Mouse (Mus musculus) hindbrain, embryonic 13.5 days (tissue): ENCODE results near the gene Gm49369. TPM values are rescaled to one million over a fixed set of nuclear protein-coding genes. Genes with fewer than 3 reads are reported as not detected.

ENCODE experiments used
- ATAC-seq: fragments of 200-750 bp; cut with Nextera tagmentation; 2 replicates; pipeline ENCODE4 v1.8.0; 2017; ENCODE audit warnings: moderate TSS enrichment; ENCODE audit not compliant: low FRiP score
- H3K27ac ChIP-seq: fragments of 300-500 bp; sonication (generic); 2 replicates; pipeline ENCODE4 v1.5.1; 2015; ENCODE audit warnings: inconsistent platforms, mild to moderate bottlenecking, moderate library complexity
- H3K27me3 ChIP-seq: fragments of 300-500 bp; sonication (generic); 2 replicates; pipeline ENCODE4 v1.6.1; 2015; ENCODE audit warnings: mild to moderate bottlenecking, inconsistent platforms
- H3K36me3 ChIP-seq: fragments of 300-500 bp; sonication (generic); 2 replicates; pipeline ENCODE4 v1.6.1; 2015; ENCODE audit warnings: mild to moderate bottlenecking, inconsistent platforms
- H3K4me1 ChIP-seq: fragments of 300-500 bp; sonication (generic); replicated peaks from 2 replicates; pipeline ENCODE4 v1.6.1; 2015; ENCODE audit warnings: inconsistent platforms
- H3K4me2 ChIP-seq: fragments of 300-500 bp; sonication (generic); 2 replicates; pipeline ENCODE4 v1.6.1; 2015; ENCODE audit warnings: inconsistent platforms, mild to moderate bottlenecking, moderate library complexity
- H3K4me3 ChIP-seq: fragments of 300-500 bp; sonication (generic); 2 replicates; pipeline ENCODE4 v1.5.1; 2015; ENCODE audit warnings: mild to moderate bottlenecking, inconsistent platforms
- H3K9ac ChIP-seq: fragments of 300-500 bp; sonication (generic); 2 replicates; pipeline ENCODE4 v1.6.1; 2015; ENCODE audit warnings: mild to moderate bottlenecking, inconsistent platforms
- H3K9me3 ChIP-seq: fragments of 300-500 bp; sonication (generic); 2 replicates; pipeline ENCODE4 v1.6.1; 2016; ENCODE audit warnings: inconsistent platforms
- WGBS: fragments of 180-500 bp; shearing (Covaris S2); methylation state at CpG from one replicate; pipeline ENCODE4 v1.1.7; 2015; 5-methylcytosine and 5-hydroxymethylcytosine counted together
- polyA plus RNA-seq: library from polyadenylated mRNA; unstranded; fragments of >200 nt; fragmentation: Nextera tagmentation; extraction: Ambion mirVana; gene quantifications from 2 replicates; pipeline ENCODE4 v1.2.1, GENCODE M21; 2015

The Gm49369 gene
- 0.36 TPM in 1 of 2 replicates, not detected in the other for polyA plus RNA-seq

DNA sequence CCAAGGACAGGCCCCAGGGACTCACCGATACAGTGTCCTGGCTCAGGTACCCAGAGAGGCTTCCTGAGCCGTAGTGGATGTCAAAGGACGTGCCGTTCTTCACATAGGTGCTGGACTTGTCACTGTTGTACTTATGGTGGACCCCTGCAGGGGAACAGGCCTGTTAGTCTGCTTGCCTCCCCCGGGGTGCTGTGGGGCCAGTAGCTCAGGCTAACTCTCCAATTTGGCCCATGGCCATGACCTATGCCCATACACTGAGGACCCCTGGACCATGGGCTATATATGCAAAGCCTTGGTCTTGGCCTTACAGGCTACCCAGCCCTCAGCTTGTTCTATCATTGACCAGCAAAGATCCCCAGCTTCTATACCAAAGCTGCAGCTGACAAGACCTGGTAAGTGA, at the start of gene Gm49369:
Gene Gm49369 (minus strand): TSS at position 101 of the 400 bp plus-strand sequence.
- no peaks in the 10 kb centered on the region for H3K9me3 ChIP-seq
- H3K27me3 ChIP-seq, result no peaks in the 10 kb centered on the region
- no peak for ATAC-seq
- peaks cover 84% of the 10 kb centered on the region for H3K36me3 ChIP-seq
- H3K4me2 ChIP-seq, result no peak within 1 kb of the TSS
- H3K9ac ChIP-seq, result no peak within 1 kb of the TSS
- peaks cover 24% of the 10 kb centered on the region for H3K4me1 ChIP-seq
- 93% methylated on average over 5 of the region's 5 CpGs for WGBS
- H3K4me3 ChIP-seq, result no peak within 1 kb of the TSS
- H3K27ac ChIP-seq, result no peak within 1 kb of the TSS

DNA sequence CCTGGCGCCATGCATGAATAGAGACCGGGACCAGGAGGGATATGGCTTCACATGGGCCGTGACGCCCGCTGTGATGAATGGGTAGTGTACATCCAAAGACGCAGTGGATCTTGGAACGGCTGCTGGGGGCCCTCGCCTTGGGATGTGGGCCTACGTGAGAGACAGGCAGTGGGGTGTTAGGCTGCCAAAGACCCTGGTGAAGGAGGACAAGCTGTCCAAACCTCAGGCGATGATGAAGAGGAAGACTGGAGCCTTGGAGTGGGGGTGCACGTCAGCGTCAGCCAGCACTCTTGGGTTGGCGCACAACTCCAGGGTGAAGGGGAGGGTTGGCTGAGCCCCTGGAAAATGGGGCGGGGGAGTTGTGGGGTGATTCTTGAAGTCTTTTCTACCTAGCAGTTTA, 48.6 kb upstream of the Gm49369 start:
- WGBS, result 86% methylated on average over 14 of the region's 14 CpGs
- H3K27ac ChIP-seq, result no peak overlapping the region; the same call in 1 of the 2 replicates
- ATAC-seq, result no peak

DNA sequence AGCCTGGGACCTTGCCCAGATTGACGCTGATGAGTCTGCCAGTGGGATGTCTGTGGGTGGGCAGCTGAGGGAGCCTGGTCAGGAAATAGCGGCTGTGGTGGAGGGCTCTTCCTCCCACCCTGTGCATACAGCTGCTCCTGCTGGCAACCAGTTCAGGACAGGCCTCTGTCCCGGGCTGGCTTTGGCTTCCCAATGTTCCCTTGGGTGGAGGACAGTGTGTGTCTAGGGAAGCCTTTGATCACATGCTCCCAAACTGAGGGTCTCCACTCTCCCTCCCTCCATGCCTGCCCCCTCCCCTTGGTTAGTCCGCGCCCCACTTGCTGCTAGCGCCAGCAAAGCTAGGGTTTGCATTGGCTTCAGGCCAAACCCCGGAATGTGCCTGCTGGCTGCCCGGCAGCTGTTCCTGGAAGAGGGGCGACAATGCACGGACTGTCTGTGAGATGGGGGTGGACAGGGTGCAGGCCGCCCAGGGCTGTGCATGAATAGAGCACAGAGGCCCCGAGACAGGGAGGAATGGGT, 47.8 kb upstream of the Gm49369 start:
- peak; percentile 82 for ATAC-seq
- H3K27ac ChIP-seq, result peak overlapping the region; percentile 55
- no peak overlapping the region for H3K4me3 ChIP-seq
- H3K9ac ChIP-seq, result no peak overlapping the region
- peak overlapping the region; percentile 25; the same call in 1 of the 2 replicates for H3K4me2 ChIP-seq
- no peaks in the 10 kb centered on the region for H3K36me3 ChIP-seq
- H3K9me3 ChIP-seq, result no peaks in the 10 kb centered on the region
- H3K27me3 ChIP-seq, result no peaks in the 10 kb centered on the region; the same call in 1 of the 2 replicates
- 43% methylated on average over 12 of the region's 12 CpGs for WGBS
- H3K4me1 ChIP-seq, result peaks cover 17% of the 10 kb centered on the region

More for the DNA sequence above, 48.6 kb upstream of the Gm49369 start:
- Histone ChIP-seq H3K27me3 (no peaks in the 10 kb centered on the region; the same call in 1 of the 2 replicates), H3K4me1 (peaks cover 17% of the 10 kb centered on the region), H3K4me2 (no peak overlapping the region), H3K9ac (no peak overlapping the region), H3K4me3 (no peak overlapping the region), H3K9me3 (no peaks in the 10 kb centered on the region), H3K36me3 (no peaks in the 10 kb centered on the region)

DNA sequence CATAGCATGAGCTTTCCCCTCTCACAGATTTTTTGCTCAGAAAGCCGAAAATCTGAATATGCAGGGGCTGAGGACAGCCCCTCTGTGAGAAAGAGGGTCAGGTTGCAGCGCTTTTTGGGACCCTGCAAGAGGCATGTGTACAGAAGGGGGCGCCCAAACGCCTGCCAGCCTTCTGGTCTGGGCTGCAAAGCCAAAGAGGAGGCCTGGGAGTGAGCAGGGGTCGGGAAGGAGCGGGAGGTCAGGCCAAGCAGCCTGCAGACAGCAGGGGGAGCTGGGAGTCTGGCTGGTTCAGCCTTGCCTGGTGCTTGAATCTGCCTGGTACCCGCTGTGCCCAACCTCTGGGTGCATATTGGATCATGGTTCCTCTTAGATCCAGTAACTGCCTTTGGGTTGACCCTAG, 45.7 kb upstream of the Gm49369 start:
- ATAC-seq, result no peak
- Histone ChIP-seq H3K9ac (no peak overlapping the region), H3K4me3 (no peak overlapping the region), H3K4me2 (no peak overlapping the region), H3K27me3 (no peaks in the 10 kb centered on the region), H3K9me3 (no peaks in the 10 kb centered on the region), H3K36me3 (no peaks in the 10 kb centered on the region), H3K27ac (no peak overlapping the region), H3K4me1 (peaks cover 17% of the 10 kb centered on the region)
- 3% methylated on average over 7 of the region's 7 CpGs for WGBS

DNA sequence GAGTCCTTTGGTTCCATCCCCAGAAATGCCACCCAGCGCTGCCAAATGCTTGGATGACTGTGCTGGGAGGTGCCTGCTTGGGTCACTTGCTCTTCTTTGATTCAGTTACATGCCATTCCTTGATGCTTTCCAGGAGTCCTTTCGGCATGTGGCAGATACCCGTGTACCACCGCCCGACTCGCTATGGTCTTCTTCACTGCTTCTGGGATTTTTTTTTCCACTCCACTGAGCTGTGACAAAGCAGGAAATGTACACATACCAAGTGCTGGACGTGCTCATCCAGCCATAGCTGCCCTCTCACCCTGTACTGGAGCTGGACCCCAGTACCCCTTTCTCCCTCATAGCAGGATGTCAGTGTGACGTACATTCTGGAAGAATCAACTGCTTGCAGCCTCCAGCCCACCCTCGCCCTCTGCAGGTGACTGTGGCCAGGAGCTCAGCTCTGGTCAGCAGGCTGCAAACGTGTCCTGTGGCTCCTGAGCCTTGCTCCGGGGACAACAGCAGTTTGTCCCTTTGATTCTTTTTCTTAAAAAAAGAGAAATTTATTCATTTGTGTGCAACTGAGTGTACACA, 43.3 kb upstream of the Gm49369 start:
- H3K9ac ChIP-seq, result no peak overlapping the region
- no peak for ATAC-seq
- no peaks in the 10 kb centered on the region for H3K9me3 ChIP-seq
- H3K4me1 ChIP-seq, result peaks cover 12% of the 10 kb centered on the region
- no peaks in the 10 kb centered on the region for H3K36me3 ChIP-seq
- H3K4me2 ChIP-seq, result no peak overlapping the region
- 0 out of 2 replicates have a peak, but pooled peaks cover 4% of the 10 kb centered on the region for H3K27me3 ChIP-seq
- WGBS, result 52% methylated on average over 11 of the region's 11 CpGs
- H3K4me3 ChIP-seq, result no peak overlapping the region
- H3K27ac ChIP-seq, result no peak overlapping the region

DNA sequence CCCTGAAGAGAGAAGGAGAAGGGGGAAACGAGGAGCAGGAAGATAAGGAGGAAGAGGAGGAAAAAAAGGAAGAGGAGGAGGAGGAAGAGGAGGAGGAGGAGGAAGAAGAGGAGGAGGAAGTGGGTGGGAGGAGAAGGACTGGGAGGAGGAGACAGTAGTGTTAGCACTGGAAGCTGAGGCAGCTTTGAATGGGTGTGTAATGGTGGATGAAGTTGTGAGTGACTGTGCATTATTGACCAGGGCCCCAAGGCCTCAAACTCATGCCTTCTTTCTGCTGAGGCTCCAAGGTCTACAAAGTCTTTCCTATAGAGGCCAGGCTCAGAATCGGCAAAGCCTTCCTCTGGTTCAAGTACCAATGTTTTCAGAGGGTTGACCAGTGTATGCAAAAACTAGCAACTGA, 39.4 kb upstream of the Gm49369 start:
- Histone ChIP-seq H3K4me3 (no peak overlapping the region), H3K36me3 (no peaks in the 10 kb centered on the region), H3K4me1 (no peaks in the 10 kb centered on the region), H3K9ac (no peak overlapping the region), H3K27ac (no peak overlapping the region), H3K27me3 (0 out of 2 replicates have a peak, but pooled peaks cover 4% of the 10 kb centered on the region), H3K9me3 (no peaks in the 10 kb centered on the region), H3K4me2 (no peak overlapping the region)
- 85% methylated on average over 2 of the region's 2 CpGs for WGBS
- no peak for ATAC-seq

DNA sequence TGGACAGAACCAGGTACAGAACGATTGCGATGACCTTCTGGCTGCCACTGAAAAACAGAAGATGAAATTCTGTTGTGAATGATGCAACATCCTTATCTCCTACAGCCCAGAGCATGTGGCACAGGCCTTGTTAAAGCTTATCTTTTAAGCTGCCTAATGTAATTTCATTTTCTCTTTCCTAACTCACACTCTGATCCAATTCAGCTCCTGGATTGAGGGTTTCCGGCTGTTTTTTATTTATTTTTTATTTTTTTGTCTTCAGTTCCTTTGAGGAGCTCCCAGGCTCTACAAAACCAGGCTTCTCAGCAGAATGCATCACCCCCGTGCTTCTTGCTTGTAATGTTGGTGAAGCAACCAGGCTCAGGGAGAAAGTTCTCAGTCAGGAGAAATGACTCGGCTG, 37.4 kb upstream of the Gm49369 start:
- Histone ChIP-seq H3K9me3 (no peaks in the 10 kb centered on the region), H3K4me3 (no peak overlapping the region)
- 84% methylated on average over 5 of the region's 5 CpGs for WGBS

DNA sequence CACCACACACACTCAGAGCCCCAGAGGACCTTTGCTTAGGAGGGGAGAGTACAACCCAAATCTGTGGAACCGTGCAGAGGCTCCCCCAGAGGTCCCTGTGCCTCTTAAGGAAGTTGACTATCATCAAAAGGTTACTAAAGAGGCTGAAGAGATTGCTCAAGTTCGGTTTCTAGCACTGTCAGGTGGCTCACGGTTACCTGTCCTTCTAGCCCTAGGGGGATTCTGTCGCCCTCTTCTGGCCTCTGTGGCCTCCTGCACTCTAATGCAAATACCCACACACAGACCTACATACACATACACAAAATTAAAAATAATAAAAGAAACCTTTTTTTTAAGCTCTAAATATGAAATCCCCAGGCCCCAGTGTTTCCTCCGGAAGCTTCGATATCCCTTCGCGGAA, 36.2 kb upstream of the Gm49369 start:
- no peak overlapping the region for H3K4me3 ChIP-seq
- H3K9ac ChIP-seq, result no peak overlapping the region
- no peaks in the 10 kb centered on the region for H3K4me1 ChIP-seq
- no peaks in the 10 kb centered on the region for H3K36me3 ChIP-seq
- no peak overlapping the region for H3K27ac ChIP-seq
- no peak for ATAC-seq
- H3K4me2 ChIP-seq, result no peak overlapping the region
- H3K27me3 ChIP-seq, result 0 out of 2 replicates have a peak, but pooled peaks cover 4% of the 10 kb centered on the region
- WGBS, result 88% methylated on average over 8 of the region's 8 CpGs
- no peaks in the 10 kb centered on the region for H3K9me3 ChIP-seq

More for the DNA sequence above, 37.4 kb upstream of the Gm49369 start:
- Histone ChIP-seq H3K36me3 (no peaks in the 10 kb centered on the region), H3K4me1 (no peaks in the 10 kb centered on the region), H3K27ac (no peak overlapping the region), H3K27me3 (0 out of 2 replicates have a peak, but pooled peaks cover 4% of the 10 kb centered on the region), H3K9ac (no peak overlapping the region), H3K4me2 (no peak overlapping the region)
- ATAC-seq, result no peak

DNA sequence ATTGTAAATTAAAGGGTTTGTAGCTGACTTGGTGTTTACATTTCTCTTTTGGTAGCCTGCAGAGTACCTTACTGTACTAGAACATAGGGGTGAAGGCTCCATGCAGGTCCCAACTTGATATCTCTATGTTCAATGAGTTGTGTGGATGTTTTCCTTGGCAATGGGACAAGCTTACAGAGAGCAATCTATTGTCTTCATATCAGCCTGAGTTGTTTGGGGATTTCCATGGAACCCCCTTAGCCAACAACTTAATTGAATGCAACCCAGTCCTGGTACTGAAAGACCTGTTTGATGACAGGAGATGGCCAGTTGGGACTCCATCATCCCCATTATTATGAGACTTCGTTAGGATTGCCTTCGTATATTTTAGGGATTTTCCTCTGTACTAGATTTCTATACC, 35.6 kb upstream of the Gm49369 start:
- no peaks in the 10 kb centered on the region for H3K9me3 ChIP-seq
- ATAC-seq, result no peak
- H3K27ac ChIP-seq, result no peak overlapping the region
- no peaks in the 10 kb centered on the region for H3K4me1 ChIP-seq
- 0 out of 2 replicates have a peak, but pooled peaks cover 4% of the 10 kb centered on the region for H3K27me3 ChIP-seq
- WGBS, result 95% methylated on average over 2 of the region's 2 CpGs
- no peak overlapping the region for H3K4me2 ChIP-seq
- H3K4me3 ChIP-seq, result no peak overlapping the region
- no peak overlapping the region for H3K9ac ChIP-seq
- H3K36me3 ChIP-seq, result no peaks in the 10 kb centered on the region

DNA sequence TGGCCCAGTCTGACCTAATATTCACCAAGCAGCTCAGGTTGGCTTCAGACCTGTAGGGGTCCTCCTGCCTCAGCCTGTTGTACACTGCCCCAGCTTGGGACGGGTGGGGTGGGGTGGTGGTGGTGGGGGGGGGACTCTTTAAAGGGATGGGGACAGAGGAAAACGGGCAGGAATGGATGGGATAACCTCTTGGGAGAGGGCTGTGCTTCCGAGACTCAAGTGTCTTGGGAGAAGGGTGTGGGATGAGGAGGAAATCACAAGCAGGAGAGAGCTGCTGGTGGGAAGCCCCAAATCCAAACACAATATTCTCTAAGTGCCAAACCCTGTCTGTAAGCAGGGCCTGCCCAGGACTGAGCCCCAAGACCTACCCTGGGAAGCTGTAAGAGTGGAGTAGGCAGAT, 33.8 kb upstream of the Gm49369 start:
- no peaks in the 10 kb centered on the region for H3K4me1 ChIP-seq
- H3K36me3 ChIP-seq, result no peaks in the 10 kb centered on the region
- H3K27me3 ChIP-seq, result 0 out of 2 replicates have a peak, but pooled peaks cover 4% of the 10 kb centered on the region
- whole genome bisulfite sequencing, result 74% methylated on average over 3 of the region's 3 CpGs
- H3K27ac ChIP-seq, result no peak overlapping the region
- H3K4me3 ChIP-seq, result no peak overlapping the region
- H3K9ac ChIP-seq, result no peak overlapping the region
- no peak overlapping the region for H3K4me2 ChIP-seq
- no peak for ATAC-seq
- no peaks in the 10 kb centered on the region for H3K9me3 ChIP-seq

DNA sequence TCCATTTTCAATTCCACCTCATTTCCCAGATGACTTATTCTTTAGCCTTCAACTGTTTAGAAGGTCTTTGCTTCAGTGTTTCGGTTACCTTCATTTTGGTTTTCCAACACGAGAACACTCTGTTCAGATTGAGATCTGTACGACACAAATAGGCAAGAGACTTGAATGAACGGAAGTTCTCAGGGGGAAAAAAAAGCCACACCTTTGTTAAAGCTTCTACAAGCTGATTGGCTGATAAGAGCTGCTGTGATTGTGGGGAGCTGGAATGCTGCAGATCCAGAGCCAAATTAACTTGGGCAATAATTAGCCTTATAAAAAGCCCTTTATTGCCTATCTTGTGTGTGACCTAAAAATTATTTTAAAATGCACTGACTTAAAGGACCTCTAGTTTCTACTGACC, 32.8 kb upstream of the Gm49369 start:
- Histone ChIP-seq H3K9ac (no peak overlapping the region), H3K36me3 (no peaks in the 10 kb centered on the region), H3K4me1 (no peaks in the 10 kb centered on the region), H3K27me3 (no peaks in the 10 kb centered on the region), H3K9me3 (no peaks in the 10 kb centered on the region), H3K4me2 (no peak overlapping the region), H3K4me3 (no peak overlapping the region), H3K27ac (no peak overlapping the region)
- 73% methylated on average over 4 of the region's 4 CpGs for WGBS
- ATAC-seq, result no peak

DNA sequence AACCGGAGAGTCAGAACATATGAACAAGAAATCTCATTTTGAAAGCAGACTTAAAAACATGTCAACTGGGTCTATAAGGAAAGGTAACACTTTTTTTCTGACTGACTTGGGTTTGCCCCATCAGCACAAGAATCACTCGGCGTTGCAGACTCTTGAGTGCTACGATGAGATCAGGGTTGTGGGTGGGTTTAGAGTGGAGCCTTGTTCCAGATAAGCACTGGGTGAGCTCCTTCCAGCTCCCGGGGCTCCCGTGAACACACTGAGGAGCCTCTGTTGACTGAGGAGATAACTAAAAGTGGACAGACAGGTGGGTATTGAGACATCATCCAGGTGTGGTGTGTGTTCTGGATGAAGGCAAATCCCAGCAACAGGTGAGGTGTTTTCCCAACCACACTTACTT, 30.8 kb upstream of the Gm49369 start:
- no peak overlapping the region for H3K9ac ChIP-seq
- H3K4me3 ChIP-seq, result no peak overlapping the region
- no peak overlapping the region for H3K27ac ChIP-seq
- ATAC-seq, result no peak
- H3K9me3 ChIP-seq, result no peaks in the 10 kb centered on the region
- WGBS, result 93% methylated on average over 6 of the region's 6 CpGs
- H3K36me3 ChIP-seq, result no peaks in the 10 kb centered on the region
- H3K27me3 ChIP-seq, result no peaks in the 10 kb centered on the region
- no peak overlapping the region for H3K4me2 ChIP-seq
- H3K4me1 ChIP-seq, result no peaks in the 10 kb centered on the region

DNA sequence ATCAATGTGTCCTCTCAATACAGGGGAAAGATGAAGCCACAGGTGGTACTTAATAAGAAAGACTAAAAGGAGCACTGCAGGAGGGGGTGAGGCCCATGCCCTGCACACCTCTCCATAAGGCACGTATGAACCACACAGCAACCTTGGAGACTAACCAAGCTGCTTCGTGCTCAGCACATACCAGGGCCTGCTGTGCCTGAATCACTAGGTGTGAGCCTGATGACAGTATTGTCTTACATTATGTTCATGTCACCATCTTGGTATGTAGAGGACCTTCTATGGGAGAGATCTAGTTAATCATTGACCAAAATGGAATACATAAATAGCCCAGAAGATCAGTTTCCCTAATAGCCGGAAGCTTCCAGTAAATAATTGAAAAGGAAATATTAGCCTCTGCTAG, 27.1 kb upstream of the Gm49369 start:
- Histone ChIP-seq H3K27ac (no peak overlapping the region), H3K4me3 (no peak overlapping the region), H3K4me1 (no peaks in the 10 kb centered on the region), H3K27me3 (no peaks in the 10 kb centered on the region), H3K4me2 (no peak overlapping the region), H3K36me3 (no peaks in the 10 kb centered on the region), H3K9me3 (no peaks in the 10 kb centered on the region), H3K9ac (no peak overlapping the region)
- no peak for ATAC-seq
- 82% methylated on average over 3 of the region's 3 CpGs for WGBS
